Mouse (Mus musculus) granulocyte monocyte progenitor cell, adult 5-6 weeks (primary cell): ENCODE results near the gene Grm1. TPM values are rescaled to one million over a fixed set of nuclear protein-coding genes. Genes with fewer than 3 reads are reported as not detected.

Experiments used
- ATAC-seq: replicated peaks from 2 replicates; pipeline ENCODE4 v1.8.0; 2016; ENCODE audit warnings: mild to moderate bottlenecking, moderate TSS enrichment, inconsistent platforms; ENCODE audit not compliant: poor library complexity, severe bottlenecking
- total RNA-seq, 2 experiments: library from RNA; stranded (forward) in 1 of 2; stranded (reverse) in 1 of 2; fragments of 200-712, 200-1000 nt in 1 of 2; fragments of >200 nt in 1 of 2; fragmentation: Nextera tagmentation in 1 of 2; gene quantifications; 2 replicates each; pipeline ENCODE4 v1.2.3; 2014 to 2017

Grm1 gene
- total RNA-seq, 2 experiments from 2014 or later = not detected

DNA sequence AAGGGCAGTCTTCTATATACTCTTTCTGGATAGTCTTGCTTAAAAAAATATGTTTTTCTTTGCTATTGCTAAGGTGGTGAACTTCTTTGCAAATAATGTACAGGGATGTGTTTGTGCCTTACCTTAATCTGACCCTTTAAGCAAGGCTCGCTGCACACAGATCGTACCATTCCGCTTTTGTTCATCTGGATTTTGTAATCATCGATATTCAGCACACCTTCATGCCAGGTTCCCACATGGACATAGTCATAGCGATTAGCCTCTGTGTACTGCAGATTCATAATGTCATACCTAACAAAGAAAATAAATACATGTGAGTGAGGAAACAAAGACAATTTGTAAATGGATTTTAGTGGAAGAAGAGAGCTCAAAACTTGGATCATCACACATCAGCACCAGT lies 340.8 kb downstream of the Grm1 start:
- ATAC-seq = no peak

DNA sequence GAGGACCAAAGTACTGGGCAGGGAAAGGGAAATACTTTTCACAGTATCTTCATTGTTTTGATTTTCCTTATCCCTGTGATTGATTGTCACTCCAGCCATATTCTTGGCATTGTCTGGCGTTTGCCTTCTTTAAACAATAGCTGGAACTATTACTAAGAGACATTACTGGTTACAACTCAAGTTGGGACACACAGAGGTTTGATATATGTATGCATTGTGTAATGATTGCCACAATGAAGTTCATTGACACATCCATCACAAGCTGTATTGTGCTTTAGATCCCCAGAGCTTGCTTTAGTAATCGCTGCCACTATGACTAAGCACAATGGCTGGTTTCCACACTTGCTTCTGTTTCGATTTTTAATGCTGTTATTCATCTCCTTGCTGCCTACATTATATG lies 341.4 kb downstream of the Grm1 start:
- peak; percentile 83 for ATAC-seq

DNA sequence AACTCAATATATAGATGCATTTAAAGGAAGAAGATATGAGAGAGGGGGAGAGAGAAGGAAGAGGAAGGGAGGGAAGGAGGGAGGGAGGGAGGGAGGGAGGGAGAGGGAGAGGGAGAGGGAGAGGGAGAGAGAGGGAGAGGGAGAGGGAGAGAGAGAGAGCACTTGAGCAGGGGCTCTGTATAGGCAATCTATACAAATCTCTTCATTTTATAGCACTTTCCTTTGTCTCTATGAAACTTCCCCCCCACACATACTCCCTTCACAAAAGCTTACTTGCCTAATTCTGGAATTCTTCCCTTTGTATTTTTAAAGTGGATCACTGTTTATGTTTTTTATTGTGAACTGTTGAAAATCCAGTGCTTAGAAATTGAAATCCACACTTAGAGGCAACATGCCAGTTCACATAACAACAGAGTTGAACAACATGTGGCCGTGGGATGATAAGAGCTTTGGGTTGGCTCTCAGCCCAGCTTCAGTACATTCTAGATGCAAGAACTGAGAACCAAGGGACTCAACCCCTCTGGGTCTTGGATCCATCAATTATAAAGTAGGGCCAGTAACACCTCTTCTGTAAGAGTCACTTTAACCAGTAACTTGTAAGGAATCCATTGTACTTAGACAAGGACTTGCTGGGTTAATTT lies 345.0 kb downstream of the Grm1 start:
- no peak for ATAC-seq

DNA sequence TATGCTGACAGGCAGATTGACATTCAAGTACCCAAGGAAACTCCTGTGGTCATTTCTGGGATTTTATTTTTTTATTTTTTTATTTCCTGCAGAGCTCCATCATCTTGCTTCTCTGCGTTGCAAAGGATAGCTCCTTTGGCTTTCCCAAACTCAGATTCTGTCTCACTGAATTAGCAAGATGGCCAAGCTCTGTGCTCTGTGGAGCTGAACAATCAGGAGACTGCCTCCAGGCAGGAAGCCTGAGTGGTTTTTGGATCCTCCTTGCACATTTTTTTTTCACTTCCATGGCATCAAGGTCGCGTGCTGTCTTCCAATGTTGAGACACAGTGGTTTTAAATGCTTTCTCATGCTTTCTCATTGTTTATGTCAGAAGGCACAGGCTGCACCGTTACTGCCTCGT lies 347.6 kb downstream of the Grm1 start:
- ATAC-seq = peak; percentile 22; the same call in 1 of the 2 replicates

DNA sequence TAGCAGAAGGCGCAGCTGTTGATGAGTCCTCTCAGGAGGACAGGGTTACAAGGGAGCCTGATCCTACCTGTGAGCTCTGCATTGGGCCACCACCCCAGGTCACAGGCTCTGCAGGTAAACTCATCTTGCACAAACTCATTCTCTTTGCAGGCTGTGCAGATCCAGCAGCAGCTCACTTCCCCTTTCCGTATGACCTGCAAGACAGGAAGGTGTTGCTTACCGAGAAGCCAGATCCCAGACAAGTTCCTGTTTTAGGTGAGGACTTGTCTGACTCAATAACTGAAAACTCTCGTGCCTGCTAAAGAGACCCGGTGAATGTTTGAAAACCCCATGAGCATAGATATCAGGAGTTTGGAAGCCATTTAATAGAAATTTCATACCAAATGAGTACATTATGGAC lies 349.1 kb downstream of the Grm1 start:
- peak; percentile 99 for ATAC-seq

DNA sequence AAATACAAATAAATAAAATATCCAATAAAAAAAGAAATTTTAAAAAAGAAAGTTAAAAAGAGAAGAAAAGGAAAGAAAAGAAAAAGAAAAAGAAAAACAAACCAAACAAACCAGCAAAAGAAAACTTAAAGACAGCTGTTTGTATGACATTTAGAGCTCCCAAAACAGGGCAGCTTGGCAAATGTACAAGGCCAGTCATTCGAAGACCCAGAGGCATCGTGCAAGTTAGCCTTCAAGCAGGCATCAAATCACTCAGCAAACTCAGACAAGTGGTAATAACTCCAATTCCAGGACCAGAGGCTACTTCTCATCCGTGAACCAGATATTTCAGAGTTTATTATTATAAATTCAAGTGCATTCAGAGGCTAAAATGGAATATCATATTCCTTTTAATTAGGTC lies 355.7 kb downstream of the Grm1 start:
- ATAC-seq = no peak

DNA sequence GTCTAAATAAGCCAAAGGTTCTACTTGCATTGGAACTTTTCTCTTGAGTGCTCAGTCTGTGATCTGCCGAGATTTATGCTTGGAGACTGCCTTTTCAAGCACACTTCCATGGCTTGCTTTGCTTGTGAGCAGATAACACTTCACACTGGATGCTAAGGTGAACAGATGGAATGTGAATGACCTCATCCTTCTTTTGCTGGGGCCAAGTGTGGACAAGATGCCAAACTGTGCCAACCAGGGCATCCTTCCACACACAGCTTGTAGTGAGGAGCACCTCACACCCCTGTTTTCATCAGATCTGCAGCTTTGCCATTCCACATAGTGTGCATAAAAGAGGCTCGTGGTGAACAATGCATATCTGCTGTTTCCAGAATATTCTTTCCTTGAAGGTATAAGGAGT lies 371.3 kb downstream of the Grm1 start:
- ATAC-seq = no peak

DNA sequence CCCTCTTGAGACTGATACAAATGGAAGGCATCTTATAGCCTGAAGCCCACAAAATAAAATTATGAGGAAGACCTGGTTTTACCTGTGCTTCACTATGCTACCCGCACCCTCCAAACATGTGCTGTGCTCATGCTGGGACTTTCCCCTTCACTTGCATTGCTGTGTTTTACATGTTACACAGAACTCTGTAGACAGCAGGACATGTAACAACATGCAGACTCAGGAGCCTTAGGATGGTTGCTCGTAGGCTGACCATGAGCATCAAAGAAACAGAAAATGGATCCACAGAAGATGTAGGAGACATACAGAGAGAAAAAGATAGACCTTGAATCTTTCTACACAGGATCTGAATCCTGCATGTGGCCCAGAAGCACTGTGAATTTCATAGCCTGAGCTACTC lies 371.8 kb downstream of the Grm1 start:
- ATAC-seq = no peak

DNA sequence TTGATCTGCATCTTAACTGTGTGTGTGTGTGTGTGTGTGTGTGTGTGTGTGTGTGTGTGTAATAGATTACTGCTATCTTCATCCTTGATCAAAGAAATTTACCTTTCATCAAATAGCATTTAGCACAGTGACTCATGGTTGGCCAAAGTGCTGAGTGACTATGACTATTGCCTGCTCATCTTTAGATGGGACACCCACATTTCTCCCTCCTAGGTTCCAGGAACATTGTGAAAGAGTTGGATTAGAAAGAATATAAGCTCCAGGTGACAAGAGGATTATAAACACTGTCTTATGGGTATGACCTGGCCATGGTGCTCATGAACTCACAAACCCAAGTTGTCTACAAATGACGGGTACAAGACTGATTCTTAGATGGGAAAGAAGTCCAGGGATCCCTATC lies 374.1 kb downstream of the Grm1 start:
- ATAC-seq = no peak

DNA sequence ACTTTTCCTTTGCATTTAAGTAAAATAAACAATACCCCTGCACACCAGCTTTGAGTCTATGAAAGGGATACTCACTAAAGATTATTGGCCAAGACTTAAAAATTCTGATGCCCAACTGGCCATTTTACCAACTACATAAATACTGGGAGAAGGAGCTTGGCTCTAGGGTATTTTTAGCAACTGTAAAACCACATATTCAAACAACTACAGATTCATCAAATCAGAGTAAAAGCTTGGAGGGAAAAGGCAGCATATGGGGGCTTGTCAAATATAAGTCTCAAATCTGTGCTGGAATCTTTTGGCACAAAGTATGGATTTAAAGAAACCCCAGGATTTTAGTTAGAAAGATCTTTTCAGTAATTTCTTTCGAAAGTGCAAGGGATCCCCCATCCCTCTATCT lies 380.8 kb downstream of the Grm1 start:
- no peak for ATAC-seq

DNA sequence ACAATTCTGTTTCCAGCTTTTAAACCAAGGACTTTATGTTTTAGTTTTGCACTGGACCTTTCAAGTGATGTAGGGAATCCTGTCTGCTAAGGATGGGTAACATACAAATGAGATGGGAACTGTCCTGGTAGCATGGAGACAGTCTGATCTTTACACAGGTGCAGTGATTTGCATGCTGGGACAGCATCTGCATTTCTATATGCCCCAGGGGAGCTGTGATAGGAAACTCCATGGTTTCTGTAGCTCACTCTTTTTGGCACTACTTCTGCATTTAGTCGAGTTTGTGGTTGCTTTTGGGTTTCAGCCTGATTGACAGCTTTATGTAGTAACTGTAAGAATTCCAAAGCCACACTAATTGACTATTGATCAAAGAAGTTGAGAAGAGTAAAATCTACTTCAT lies 381.3 kb downstream of the Grm1 start:
- no peak for ATAC-seq

DNA sequence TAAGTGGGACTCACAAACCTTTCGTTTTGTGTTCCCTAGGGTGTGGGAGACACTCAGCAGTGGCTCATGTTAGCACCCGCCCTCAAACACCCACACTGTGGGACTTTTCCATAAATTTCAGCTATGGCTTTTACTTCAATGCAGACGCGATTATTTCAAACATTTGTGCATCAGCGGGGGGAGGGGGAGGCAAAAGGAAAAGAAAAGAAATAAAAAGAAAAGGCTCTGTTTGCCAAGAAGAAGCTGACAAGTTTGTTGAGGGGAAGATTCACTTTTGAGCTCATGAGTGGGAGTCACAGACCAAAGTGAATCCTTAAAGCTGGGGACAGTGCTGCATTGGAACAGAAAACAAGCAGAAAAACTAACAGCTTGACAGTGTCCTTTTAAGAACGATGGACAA lies 384.7 kb downstream of the Grm1 start:
- ATAC-seq = no peak

DNA sequence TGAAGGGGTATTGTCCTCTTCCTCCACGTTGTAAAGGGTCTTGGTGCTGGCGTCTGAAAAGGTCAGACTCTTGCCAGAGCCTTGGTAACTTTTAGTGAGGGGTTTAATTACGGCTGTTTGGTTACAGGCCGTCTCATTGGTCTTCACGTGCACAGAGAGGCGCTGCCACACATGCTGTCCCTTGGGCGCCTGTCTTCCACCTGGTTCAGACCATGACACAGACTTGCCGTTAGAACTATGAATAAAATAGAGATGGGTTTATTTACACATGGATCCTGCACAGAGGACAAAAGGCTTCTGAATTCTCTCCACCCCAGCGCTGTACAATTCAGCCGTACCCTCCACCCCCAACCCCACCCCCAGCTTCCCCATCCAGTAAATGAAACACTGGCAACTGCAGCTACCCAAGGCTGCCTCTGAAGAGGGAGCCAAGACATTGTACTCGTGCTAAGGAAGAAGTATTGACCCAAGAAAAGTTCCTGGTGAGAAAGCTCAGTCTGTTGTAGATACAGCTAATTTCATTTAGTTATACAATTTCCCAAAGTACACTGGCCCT lies 392.4 kb downstream of the Grm1 start:
- peak; percentile 22; the same call in 1 of the 2 replicates for ATAC-seq

DNA sequence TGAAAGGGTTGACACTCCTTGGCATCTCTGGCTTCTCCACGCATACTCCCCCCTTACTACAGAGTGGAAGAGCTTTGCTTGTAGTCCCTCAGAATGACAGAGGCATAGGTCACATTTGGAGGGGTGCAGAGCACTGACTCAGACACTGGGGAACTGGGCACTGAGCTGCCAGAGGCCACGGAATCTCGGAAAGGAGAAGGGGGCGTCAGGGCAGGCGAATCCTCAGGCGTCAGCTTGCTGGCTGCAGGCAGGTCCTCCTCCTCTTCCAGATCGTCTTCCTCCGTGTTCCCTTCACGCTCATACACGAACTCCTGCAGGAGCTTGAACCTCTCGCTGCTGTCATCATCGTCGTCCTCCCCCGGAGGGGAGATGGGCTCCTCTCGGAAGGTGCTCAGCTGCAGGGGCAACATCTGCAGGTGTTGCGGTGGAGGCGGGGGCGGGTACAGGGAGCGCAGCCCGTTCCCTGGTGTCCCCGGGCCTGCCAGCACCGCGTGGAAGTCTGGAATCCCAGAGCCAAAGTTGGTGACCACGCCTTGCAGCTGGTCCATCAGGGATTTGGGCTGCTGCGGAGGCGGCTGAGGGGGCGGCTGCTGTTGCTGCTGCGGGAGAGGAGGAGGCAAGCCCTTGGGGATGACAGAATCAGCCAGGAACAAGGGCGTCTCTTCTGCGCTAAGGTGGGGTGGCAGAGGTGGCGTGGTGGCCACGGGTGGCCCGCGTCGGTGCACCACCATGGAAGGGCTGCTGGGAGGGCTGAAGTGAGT lies 393.1 kb downstream of the Grm1 start:
- peak; percentile 66 for ATAC-seq

DNA sequence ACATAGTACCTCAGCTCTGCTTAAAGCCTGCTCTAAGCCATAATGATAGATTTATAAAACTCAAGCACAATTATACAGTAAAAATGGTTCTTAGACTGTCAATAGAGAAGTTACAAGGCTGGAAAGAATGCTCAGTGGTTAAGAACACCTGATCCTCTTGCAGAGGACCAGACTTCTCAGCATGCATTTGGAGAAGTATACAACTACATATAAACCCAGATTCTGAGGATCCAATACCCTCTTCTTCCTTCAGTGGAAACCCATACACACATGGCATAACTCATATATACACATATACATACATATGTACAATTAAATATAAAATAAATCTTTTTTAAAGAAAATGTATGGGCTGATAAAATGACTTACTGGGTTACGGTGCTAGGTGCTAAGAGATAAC lies 401.1 kb downstream of the Grm1 start, which contains the start of gene Gm10944:
Gm10944 (plus strand) TSS at position 301 of the 400 bp plus-strand sequence.
- no peak for ATAC-seq

DNA sequence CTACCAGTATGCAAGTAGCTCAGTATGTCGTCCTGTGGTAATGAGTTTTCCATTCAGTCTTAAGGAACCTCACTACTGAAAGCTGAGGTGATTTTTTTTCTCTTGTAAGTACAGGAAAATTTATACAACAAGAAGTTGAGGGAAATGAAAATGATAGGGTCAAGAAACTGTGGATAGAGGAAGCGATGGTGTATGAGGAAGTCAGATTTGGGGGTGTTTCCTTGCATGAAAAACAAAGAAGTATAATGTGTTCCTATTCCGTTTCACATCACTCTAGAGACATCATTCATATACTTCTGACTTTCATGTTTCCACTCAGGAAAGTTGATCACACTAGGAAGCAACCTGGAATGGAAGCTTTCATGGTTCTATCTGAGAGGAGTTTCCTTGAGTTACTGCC lies 422.2 kb downstream of the Grm1 start:
- ATAC-seq = peak; percentile 76

DNA sequence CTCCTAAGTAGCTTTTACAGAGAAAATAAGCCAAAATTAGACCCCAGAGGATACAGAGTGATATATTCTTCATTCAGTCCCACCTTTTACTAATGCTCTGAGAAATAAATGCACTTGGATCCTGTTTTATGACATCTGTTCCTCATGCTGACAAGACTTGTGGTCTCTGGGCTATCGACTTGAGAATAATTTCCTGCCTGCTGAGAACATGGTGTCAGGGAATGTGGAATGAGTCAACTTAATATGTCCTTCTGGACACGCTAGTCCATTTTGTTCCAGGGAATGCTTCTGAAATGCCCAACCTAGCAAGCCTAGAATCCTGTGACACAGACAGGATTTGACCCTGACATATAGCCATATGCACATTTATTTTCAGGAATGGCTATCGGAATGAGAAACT lies 423.0 kb downstream of the Grm1 start:
- ATAC-seq = no peak

DNA sequence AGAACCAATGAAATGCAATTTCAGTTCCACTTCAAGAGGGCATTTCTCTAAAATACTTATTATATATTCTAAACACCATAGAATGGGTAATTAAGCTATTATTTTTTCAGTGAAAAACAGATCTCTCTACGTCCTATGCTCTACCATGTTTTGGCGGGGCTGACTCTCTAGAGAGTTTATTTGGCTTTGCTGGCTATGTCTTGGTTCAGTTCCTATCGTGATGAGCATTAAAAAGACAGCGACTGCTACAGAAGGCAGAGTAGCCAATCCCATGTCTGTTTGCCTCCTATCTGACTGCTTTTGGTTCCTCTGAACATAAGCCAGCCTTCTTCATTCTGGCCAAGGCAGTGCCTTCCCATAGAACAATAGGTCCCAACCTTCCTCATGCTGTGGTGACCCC lies 425.5 kb downstream of the Grm1 start:
- ATAC-seq = no peak

DNA sequence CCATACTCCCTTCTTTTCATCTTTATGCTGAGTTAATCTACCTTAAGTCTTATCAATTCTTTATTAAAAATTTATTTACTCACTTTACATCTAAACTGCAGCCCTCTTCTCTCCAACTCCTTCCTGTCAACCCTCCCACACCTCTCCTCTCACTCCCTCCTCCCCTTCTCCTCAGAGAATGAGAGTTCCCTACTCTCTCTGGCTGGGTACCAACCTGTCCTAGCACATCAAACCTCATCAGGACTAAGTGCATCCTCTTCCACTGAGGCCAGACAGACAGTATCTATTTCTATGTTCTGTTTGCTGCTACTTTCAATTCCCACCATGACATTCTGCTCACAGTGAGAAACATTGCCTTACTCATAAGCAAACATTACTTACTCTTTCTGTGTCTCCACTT lies 426.2 kb downstream of the Grm1 start:
- no peak for ATAC-seq
